Mouse (Mus musculus): ENCODE data around the gene Nkpd1.

GRCm38 (mm10) chr7:19473875-19474443 lies 43.7 kb upstream of the Nkpd1 start:
- TF ChIP-seq CTCF (IDR thresholded peaks at IDR 0.05; ENCODE audit: borderline replicate concordance, control insufficient read depth, extremely low read depth, insufficient read depth, low read length, poor library complexity) (no peak), POLR2A (IDR thresholded peaks at IDR 0.05; ENCODE audit: control insufficient read depth, extremely low read depth, insufficient read depth, low read length, poor library complexity) (no peak)
